Mouse (Mus musculus) small intestine, adult 2 months (tissue): ENCODE measurements around the gene Bcl2l13.

ENCODE experiments used
- CTCF ChIP-seq: fragments of 200-500 bp; IDR thresholded peaks from 2 replicates; pipeline ENCODE4 v1.5.1; 2012; ENCODE audit warnings: low read depth, mild to moderate bottlenecking, control low read depth, inconsistent platforms, low read length, moderate library complexity, mixed read lengths; ENCODE audit not compliant: insufficient replicate concordance, insufficient read length; ENCODE audit errors: extremely low read depth
- POLR2A ChIP-seq: fragments of 200-500 bp; IDR thresholded peaks from 2 replicates; pipeline ENCODE4 v1.6.1; 2012; ENCODE audit warnings: low read depth, mild to moderate bottlenecking, control low read depth, inconsistent platforms, low read length, moderate library complexity

DNA sequence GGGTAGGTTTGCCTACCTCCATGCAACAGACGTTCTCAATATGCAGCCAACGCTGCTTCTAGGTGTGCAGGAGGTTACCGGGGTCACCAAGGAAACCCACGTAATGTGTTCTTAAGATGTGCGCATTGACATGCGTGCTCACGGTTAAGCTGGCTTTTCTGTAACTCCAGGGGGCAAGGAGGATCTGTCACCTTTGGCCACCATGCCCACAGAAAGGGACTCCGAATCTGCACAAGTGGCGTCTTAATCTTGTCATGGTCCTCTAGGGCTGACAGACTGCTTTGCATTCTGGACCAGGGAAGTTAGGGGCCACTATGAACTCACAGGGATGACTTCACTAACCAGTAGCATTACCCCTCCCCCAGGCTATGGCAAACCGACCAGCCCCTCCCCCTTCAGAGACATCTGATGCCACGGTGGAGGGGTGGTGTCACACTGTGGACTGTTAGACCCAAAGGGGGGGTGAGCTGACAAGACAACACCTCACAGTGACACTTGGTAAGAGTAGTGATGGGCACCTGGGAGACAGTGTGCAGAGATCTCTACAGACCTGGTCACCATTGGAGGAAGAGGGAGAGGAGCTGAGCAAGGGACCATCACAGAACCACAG lies 102.1 kb downstream of the Bcl2l13 start:
- no peak for TF ChIP-seq CTCF
- TF ChIP-seq POLR2A: no peak
